Mouse (Mus musculus) neural tube, embryonic 14.5 days (tissue): ENCODE measurements at regions not wholly inside any gene's neighbourhood (a gene's known extent, or its start where the extent isn't known, plus 50 kb on each side); places are given as distances from the start of the nearest gene placed in this dataset.

Experiments used
- ATAC-seq: fragments of 200-750 bp; cut with Nextera tagmentation; 2 replicates; pipeline ENCODE4 v1.8.0; 2017; ENCODE audit warnings: low read depth, mild to moderate bottlenecking, moderate TSS enrichment, moderate library complexity
- H3K27ac ChIP-seq: fragments of 300-500 bp; sonication (generic); 2 replicates; pipeline ENCODE4 v1.5.1; 2014; ENCODE audit warnings: low read depth, mild to moderate bottlenecking, control low read depth, low read length, moderate library complexity, mixed read lengths
- H3K27me3 ChIP-seq: fragments of 300-500 bp; sonication (generic); 2 replicates; pipeline ENCODE4 v1.6.1; 2014; ENCODE audit warnings: low read length; ENCODE audit not compliant: control insufficient read depth, insufficient read depth
- H3K36me3 ChIP-seq: fragments of 300-500 bp; sonication (generic); 2 replicates; pipeline ENCODE4 v1.6.1; 2014; ENCODE audit warnings: low read length, mixed read lengths; ENCODE audit not compliant: control insufficient read depth, insufficient read depth
- H3K4me1 ChIP-seq: fragments of 300-500 bp; sonication (generic); 2 replicates; pipeline ENCODE4 v1.6.1; 2014; ENCODE audit warnings: low read length; ENCODE audit not compliant: control insufficient read depth, insufficient read depth
- H3K4me2 ChIP-seq: fragments of 300-500 bp; sonication (generic); 2 replicates; pipeline ENCODE4 v1.6.1; 2014; ENCODE audit warnings: mild to moderate bottlenecking, low read depth, low read length, control low read depth
- H3K4me3 ChIP-seq: fragments of 300-500 bp; sonication (generic); 2 replicates; pipeline ENCODE4 v1.5.1; 2014; ENCODE audit warnings: low read depth, low read length, control low read depth, mixed read lengths
- H3K9ac ChIP-seq: fragments of 300-500 bp; sonication (generic); replicated peaks from 2 replicates; pipeline ENCODE4 v1.6.1; 2014; ENCODE audit warnings: low read depth, mild to moderate bottlenecking, control low read depth, low read length, mixed read lengths
- H3K9me3 ChIP-seq: fragments of 300-500 bp; sonication (generic); 2 replicates; pipeline ENCODE4 v1.6.1; 2016; ENCODE audit warnings: low read length; ENCODE audit not compliant: control insufficient read depth
- WGBS: fragments of 180-500 bp; shearing (Covaris S2); extraction: QIAGEN DNeasy Blood & Tissue Kit; methylation state at CpG from one replicate; pipeline ENCODE4 v1.1.7; 2014; 5-methylcytosine and 5-hydroxymethylcytosine counted together

GRCm38 (mm10) chr11:113080311-113080710 lies 298.3 kb downstream of the Sox9 start:
- no peaks in the 10 kb centered on the region for H3K4me1 ChIP-seq
- no peak overlapping the region for H3K4me2 ChIP-seq
- H3K4me3 ChIP-seq = no peak overlapping the region
- no peak overlapping the region for H3K27ac ChIP-seq
- no peaks in the 10 kb centered on the region for H3K9me3 ChIP-seq
- no peaks in the 10 kb centered on the region for H3K36me3 ChIP-seq
- H3K9ac ChIP-seq = no peak overlapping the region
- no peak for ATAC-seq
- 96% methylated on average over 2 of the region's 2 CpGs for WGBS
- no peaks in the 10 kb centered on the region for H3K27me3 ChIP-seq

- Histone ChIP-seq H3K27me3 (no peaks in the 10 kb centered on the region), H3K4me3 (no peak overlapping the region), H3K36me3 (no peaks in the 10 kb centered on the region), H3K27ac (no peak overlapping the region), H3K9ac (no peak overlapping the region), H3K4me2 (no peak overlapping the region), H3K4me1 (no peaks in the 10 kb centered on the region), H3K9me3 (no peaks in the 10 kb centered on the region)
- WGBS = 83% methylated on average over 6 of the region's 6 CpGs
- no peak for ATAC-seq
Observed at GRCm38 (mm10) chr11:113084442-113084841, 302.4 kb downstream of the Sox9 start.

GRCm38 (mm10) chr11:113085556-113085955 lies 303.5 kb downstream of the Sox9 start:
- Histone ChIP-seq H3K4me2 (no peak overlapping the region), H3K36me3 (no peaks in the 10 kb centered on the region), H3K27me3 (no peaks in the 10 kb centered on the region), H3K4me1 (no peaks in the 10 kb centered on the region), H3K9ac (no peak overlapping the region), H3K4me3 (no peak overlapping the region), H3K27ac (no peak overlapping the region), H3K9me3 (no peaks in the 10 kb centered on the region)
- WGBS = 66% methylated on average over 9 of the region's 9 CpGs
- no peak for ATAC-seq

- Histone ChIP-seq H3K27ac (no peak overlapping the region), H3K36me3 (no peaks in the 10 kb centered on the region), H3K4me2 (no peak overlapping the region), H3K4me1 (no peaks in the 10 kb centered on the region), H3K9me3 (no peaks in the 10 kb centered on the region), H3K4me3 (no peak overlapping the region), H3K9ac (no peak overlapping the region; the same call in 1 of the 2 replicates), H3K27me3 (no peaks in the 10 kb centered on the region)
- ATAC-seq = no peak
- WGBS = 63% methylated on average over 9 of the region's 9 CpGs
Observed at GRCm38 (mm10) chr11:113087084-113087483, 305.1 kb downstream of the Sox9 start.

GRCm38 (mm10) chr11:113089637-113090351 lies 307.8 kb downstream of the Sox9 start:
- no peaks in the 10 kb centered on the region for H3K27me3 ChIP-seq
- no peak overlapping the region for H3K27ac ChIP-seq
- no peaks in the 10 kb centered on the region for H3K36me3 ChIP-seq
- no peaks in the 10 kb centered on the region for H3K4me1 ChIP-seq
- no peaks in the 10 kb centered on the region for H3K9me3 ChIP-seq
- no peak for ATAC-seq
- WGBS = 93% methylated on average over 11 of the region's 11 CpGs
- H3K4me2 ChIP-seq = no peak overlapping the region
- no peak overlapping the region for H3K4me3 ChIP-seq
- no peak overlapping the region for H3K9ac ChIP-seq

GRCm38 (mm10) chr11:113091901-113092568 lies 310.0 kb downstream of the Sox9 start:
- Histone ChIP-seq H3K27ac (no peak overlapping the region), H3K9me3 (no peaks in the 10 kb centered on the region), H3K4me1 (peaks cover 3% of the 10 kb centered on the region; the same call in 1 of the 2 replicates), H3K4me2 (no peak overlapping the region), H3K27me3 (no peaks in the 10 kb centered on the region), H3K4me3 (no peak overlapping the region), H3K36me3 (no peaks in the 10 kb centered on the region), H3K9ac (no peak overlapping the region)
- no peak for ATAC-seq
- 72% methylated on average over 8 of the region's 8 CpGs for WGBS

- WGBS = 93% methylated on average over 13 of the region's 13 CpGs
- H3K4me1 ChIP-seq = peaks cover 3% of the 10 kb centered on the region; the same call in 1 of the 2 replicates
- no peak overlapping the region for H3K9ac ChIP-seq
- H3K9me3 ChIP-seq = no peaks in the 10 kb centered on the region
- ATAC-seq = no peak
- no peaks in the 10 kb centered on the region for H3K27me3 ChIP-seq
- H3K27ac ChIP-seq = no peak overlapping the region
- no peaks in the 10 kb centered on the region for H3K36me3 ChIP-seq
- no peak overlapping the region for H3K4me3 ChIP-seq
- H3K4me2 ChIP-seq = no peak overlapping the region
Observed at GRCm38 (mm10) chr11:113093895-113094445, 311.9 kb downstream of the Sox9 start.

GRCm38 (mm10) chr11:113095625-113096024 lies 313.6 kb downstream of the Sox9 start:
- Histone ChIP-seq H3K4me3 (no peak overlapping the region), H3K27ac (no peak overlapping the region), H3K9ac (no peak overlapping the region), H3K27me3 (no peaks in the 10 kb centered on the region), H3K36me3 (no peaks in the 10 kb centered on the region), H3K9me3 (no peaks in the 10 kb centered on the region), H3K4me2 (no peak overlapping the region), H3K4me1 (peaks cover 3% of the 10 kb centered on the region; the same call in 1 of the 2 replicates)
- no peak for ATAC-seq
- WGBS = 77% methylated on average over 8 of the region's 8 CpGs

- Histone ChIP-seq H3K36me3 (no peaks in the 10 kb centered on the region), H3K27me3 (no peaks in the 10 kb centered on the region), H3K4me2 (no peak overlapping the region), H3K4me3 (no peak overlapping the region), H3K4me1 (peaks cover 4% of the 10 kb centered on the region; the same call in 1 of the 2 replicates), H3K9ac (no peak overlapping the region), H3K27ac (no peak overlapping the region), H3K9me3 (no peaks in the 10 kb centered on the region)
- 60% methylated on average over 8 of the region's 8 CpGs for WGBS
- ATAC-seq = no peak
Observed at GRCm38 (mm10) chr11:113096209-113096608, 314.2 kb downstream of the Sox9 start.
